Mouse (Mus musculus) thymus, adult 2 months (tissue): ENCODE data around the gene Ace.

Source experiments
- CTCF ChIP-seq: fragments of 200-500 bp; IDR thresholded peaks from 2 replicates; pipeline ENCODE4 v1.5.1; 2012; ENCODE audit warnings: mild to moderate bottlenecking, control low read depth, low read length, moderate library complexity, borderline replicate concordance; ENCODE audit not compliant: control insufficient read depth, poor library complexity, insufficient read depth; ENCODE audit errors: extremely low read depth
- POLR2A ChIP-seq: fragments of 200-500 bp; IDR thresholded peaks from 2 replicates; pipeline ENCODE4 v1.6.1; 2012; ENCODE audit warnings: mild to moderate bottlenecking, low read length, control low read depth, moderate library complexity; ENCODE audit not compliant: control insufficient read depth, poor library complexity, insufficient read depth; ENCODE audit errors: extremely low read depth

- TF ChIP-seq CTCF (no peak), POLR2A (no peak)
These were observed 14.8 kb upstream of the Ace start, which contains the start of gene Cyb561 for GRCm38 (mm10) chr11:105952911-105953386.
